In the genomic region with DNA sequence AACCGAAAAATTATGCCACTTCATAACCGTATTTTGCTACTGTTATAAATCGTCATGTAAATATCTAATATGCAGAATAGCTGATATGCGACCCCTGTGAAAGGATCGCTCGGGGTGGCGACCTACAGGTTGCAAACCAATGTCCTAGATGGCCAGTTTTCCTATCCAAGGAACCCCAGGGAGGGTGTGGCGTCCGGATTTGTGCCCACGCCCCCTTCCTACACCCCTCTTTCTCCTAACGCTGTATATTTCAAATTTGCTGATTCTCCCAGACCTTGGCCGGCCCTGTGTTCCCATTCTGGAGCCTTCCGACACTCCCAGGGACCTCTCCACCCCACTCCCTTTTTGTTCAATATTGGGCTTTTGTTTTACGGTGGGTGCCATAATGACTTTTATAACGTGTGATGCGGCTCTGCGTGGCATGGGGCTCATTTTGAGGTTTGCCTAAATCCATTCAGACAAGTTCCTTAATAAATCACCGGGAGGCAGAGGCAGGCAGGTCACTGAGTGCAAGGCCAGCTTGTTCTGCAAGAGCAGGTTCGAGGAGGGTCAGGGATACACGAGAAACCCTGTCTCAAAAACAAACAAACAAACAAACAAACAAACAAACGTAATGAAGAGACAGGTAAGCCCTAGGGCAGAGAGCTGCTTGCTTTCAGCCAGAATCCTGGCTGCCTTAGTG, we compare ENCODE assay signal across 8 mouse cellular contexts. TPM values are rescaled to one million over a fixed set of nuclear protein-coding genes. Genes with fewer than 3 reads are reported as not detected.
DNase-seq lines count a peak whose midpoint lies in the region; ATAC-seq and TF ChIP-seq lines count a peak whose summit lies in the region.

No protein-coding gene starts in this region.

- TF ChIP-seq CTCF in left cerebral cortex, adult 2 months (IDR thresholded peaks at IDR 0.05): no peak

- intact Hi-C loops in left cerebral cortex, adult 2 months (cut with DNase I): no loop called here

- TF ChIP-seq POLR2A in myocyte (IDR thresholded peaks at IDR 0.05; ENCODE audit: insufficient read length, low read depth): no peak

- H3K4me1 ChIP-seq in embryonic facial prominence, embryonic 13.5 days: peaks cover 20% of the 10 kb centered on the region

- H3K79me2 ChIP-seq in myocyte (ENCODE audit: control insufficient read depth, insufficient read depth): no peaks in the 10 kb centered on the region

- H3K9ac ChIP-seq in embryonic facial prominence, embryonic 13.5 days: peak overlapping the region; percentile 81

- no peaks in the 10 kb centered on the region for H3K27me3 ChIP-seq in embryonic facial prominence, embryonic 13.5 days
- H3K27me3 ChIP-seq in myocyte (ENCODE audit: control insufficient read depth, insufficient read depth, insufficient read length): no peaks in the 10 kb centered on the region

- peak overlapping the region; percentile 16 for H3ac ChIP-seq in myocyte (ENCODE audit: control insufficient read depth, insufficient read length)

- no peaks in the 10 kb centered on the region for H3K9me3 ChIP-seq in embryonic facial prominence, embryonic 13.5 days

- no peak for DNase-seq in left cerebral cortex, adult 2 months (ENCODE audit: extremely low spot score in 1 of 2, low spot score in 2 of 2)
- no peak for DNase-seq in left cerebral cortex, adult 8-10 months (ENCODE audit: low spot score in 2 of 2)
- peak; percentile 36 for DNase-seq in kidney, adult 9 months
- DNase-seq in adrenal gland, postnatal 4 days (ENCODE audit: low spot score in 2 of 2): no peak
- no peak for DNase-seq in thymus, postnatal 0 days (ENCODE audit: low spot score)
- DNase-seq in T-cell, adult 2 months (ENCODE audit: low spot score): no peak

- no peak for ATAC-seq in embryonic facial prominence, embryonic 13.5 days (ENCODE audit: insufficient number of reproducible peaks, insufficient read depth, low FRiP score, low TSS enrichment, low read depth)

- H3K4me2 ChIP-seq in embryonic facial prominence, embryonic 13.5 days: peak overlapping the region; percentile 85
- peak overlapping the region; percentile 84 for H3K4me2 ChIP-seq in myocyte (ENCODE audit: low read depth)

- H3K4me3 ChIP-seq in left cerebral cortex, adult 2 months: peak overlapping the region; percentile 67
- H3K4me3 ChIP-seq in embryonic facial prominence, embryonic 13.5 days: peak overlapping the region; percentile 76
- H3K4me3 ChIP-seq in myocyte: peak overlapping the region; percentile 33

- WGBS in embryonic facial prominence, embryonic 13.5 days: 30% methylated on average over 21 of the region's 21 CpGs

- H3K36me3 ChIP-seq in embryonic facial prominence, embryonic 13.5 days: no peaks in the 10 kb centered on the region
- H3K36me3 ChIP-seq in myocyte (ENCODE audit: control insufficient read depth, insufficient read depth): no peaks in the 10 kb centered on the region

- H3K27ac ChIP-seq in left cerebral cortex, adult 2 months: peak overlapping the region; percentile 100
- peak overlapping the region; percentile 85; the same call in 1 of the 2 replicates for H3K27ac ChIP-seq in embryonic facial prominence, embryonic 13.5 days

TF ChIP-seq in myocyte, 11 proteins besides CTCF, POLR2A, EP300 and RAD21:
- TF ChIP-seq TCF3 (IDR thresholded peaks at IDR 0.05; ENCODE audit: insufficient read length, low read depth): no peak
- TF ChIP-seq MYOG (IDR thresholded peaks at IDR 0.05; ENCODE audit: control insufficient read depth in 1 of 3, insufficient read depth in 1 of 3, insufficient read length in 2 of 3, low read depth in 2 of 3): no peak
- no peak for TF ChIP-seq E2F4 (IDR thresholded peaks at IDR 0.05; ENCODE audit: insufficient read depth)
- TF ChIP-seq POLR2AphosphoS2 (IDR thresholded peaks at IDR 0.05; ENCODE audit: insufficient read length, low read depth): no peak

RNA-seq across cellular contexts. Expression of a gene that starts 0.9 kb away (rescaled TPM):
- total RNA-seq in left cerebral cortex, adult 2 months (2021): 10 to 100 TPM; 16.9 to 17.0 TPM
- 10 to 100 TPM; 17.4 to 19.5 (median 19.0) TPM for total RNA-seq in left cerebral cortex, adult 8-10 months (2022)
- 29.5 and 29.6 TPM in 2 replicates for polyA plus RNA-seq in embryonic facial prominence, embryonic 13.5 days (2015; fragmentation: Nextera tagmentation; extraction: Ambion mirVana)
- polyA plus RNA-seq in myocyte (2012; fragmentation: generic; extraction: Trizol): 12.0 TPM
- total RNA-seq in adrenal gland, postnatal 4 days (2021): 10 to 100 TPM; 41.8 to 43.4 TPM
- 28.9 and 31.7 TPM in 2 replicates for polyA plus RNA-seq in thymus, postnatal 0 days (2015; fragmentation: Nextera tagmentation; extraction: Ambion mirVana)

RNA-seq across cellular contexts. Expression of a gene that starts 20.6 kb away (rescaled TPM):
- not detected for total RNA-seq in left cerebral cortex, adult 2 months (2021)
- total RNA-seq in left cerebral cortex, adult 8-10 months (2022): not detected
- not detected in 2 replicates for polyA plus RNA-seq in embryonic facial prominence, embryonic 13.5 days (2015; fragmentation: Nextera tagmentation; extraction: Ambion mirVana)
- 0.06 TPM for polyA plus RNA-seq in myocyte (2012; fragmentation: generic; extraction: Trizol)
- not detected for total RNA-seq in adrenal gland, postnatal 4 days (2021)
- not detected in 2 replicates for polyA plus RNA-seq in thymus, postnatal 0 days (2015; fragmentation: Nextera tagmentation; extraction: Ambion mirVana)

RNA-seq across cellular contexts. Expression of a gene that starts 29.8 kb away (rescaled TPM):
- not detected for total RNA-seq in left cerebral cortex, adult 2 months (2021)
- not detected for total RNA-seq in left cerebral cortex, adult 8-10 months (2022)
- polyA plus RNA-seq in embryonic facial prominence, embryonic 13.5 days (2015; fragmentation: Nextera tagmentation; extraction: Ambion mirVana): not detected in 2 replicates
- polyA plus RNA-seq in myocyte (2012; fragmentation: generic; extraction: Trizol): 1.00 TPM
- not detected for total RNA-seq in adrenal gland, postnatal 4 days (2021)
- polyA plus RNA-seq in thymus, postnatal 0 days (2015; fragmentation: Nextera tagmentation; extraction: Ambion mirVana): not detected in 2 replicates
